Mouse (Mus musculus) left cerebral cortex, adult 11 months (tissue): ENCODE measurements around the gene Fbxo6.

Experiments
- DNase-seq: peaks from one replicate; pipeline ENCODE4 v3.0.0; 2022; ENCODE audit warnings: low spot score

Fbxo6 gene

DNA sequence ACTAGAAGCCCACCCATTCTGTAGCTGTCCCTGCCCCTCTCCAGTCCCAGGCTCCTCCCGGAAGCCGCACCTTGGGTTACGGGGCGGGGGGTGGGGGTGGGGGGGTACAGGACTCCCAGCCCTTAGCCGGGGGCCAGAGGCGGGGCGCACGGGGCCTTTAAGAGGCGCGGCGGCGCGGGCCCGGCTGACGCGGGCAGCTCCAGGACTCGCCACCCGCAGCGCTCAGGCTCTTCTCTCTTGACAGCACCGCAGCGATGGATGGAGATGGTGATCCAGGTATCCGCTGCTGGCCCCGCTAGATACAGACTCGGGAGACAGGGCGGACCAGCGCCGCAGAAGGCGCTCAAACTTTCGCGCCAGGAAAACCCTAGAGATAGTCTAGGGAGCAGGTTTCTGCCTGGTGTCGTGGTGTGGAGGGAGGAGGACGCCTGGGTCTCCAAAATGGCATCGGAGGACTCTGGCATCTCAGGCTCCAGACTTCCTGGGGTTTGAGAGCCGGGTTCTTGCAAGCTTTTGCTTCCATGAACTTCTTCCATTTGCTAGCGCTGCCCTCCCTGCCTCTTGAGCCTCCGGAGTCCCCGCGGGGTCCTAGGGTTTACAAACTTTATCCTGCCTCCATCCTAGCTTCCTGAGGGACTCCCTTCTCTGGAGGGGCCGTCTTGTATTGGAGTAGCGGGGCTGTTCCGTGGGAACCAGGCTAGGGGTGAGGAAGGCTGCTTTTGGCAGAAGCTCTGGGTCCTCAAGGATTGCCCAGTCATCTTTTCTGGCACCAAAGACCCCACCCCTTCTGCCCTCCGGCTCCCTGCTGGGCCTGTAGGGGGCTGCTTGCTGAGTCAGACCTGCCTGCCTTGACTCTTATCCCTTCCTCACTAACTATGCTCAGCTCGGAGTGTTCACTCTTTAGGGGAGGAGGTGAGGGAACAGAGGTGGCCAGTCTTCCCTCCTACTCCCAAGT is 8.8 kb upstream of the Fbxo6 start, which contains the start of the genes Fbxo44 and Fbxo2:
Gene Fbxo44 (minus strand): TSS at position 47 of the 955 bp plus-strand sequence.
Gene Fbxo2 (plus strand): TSS at position 186 of the 955 bp plus-strand sequence.
- DNase-seq, result no peak

DNA sequence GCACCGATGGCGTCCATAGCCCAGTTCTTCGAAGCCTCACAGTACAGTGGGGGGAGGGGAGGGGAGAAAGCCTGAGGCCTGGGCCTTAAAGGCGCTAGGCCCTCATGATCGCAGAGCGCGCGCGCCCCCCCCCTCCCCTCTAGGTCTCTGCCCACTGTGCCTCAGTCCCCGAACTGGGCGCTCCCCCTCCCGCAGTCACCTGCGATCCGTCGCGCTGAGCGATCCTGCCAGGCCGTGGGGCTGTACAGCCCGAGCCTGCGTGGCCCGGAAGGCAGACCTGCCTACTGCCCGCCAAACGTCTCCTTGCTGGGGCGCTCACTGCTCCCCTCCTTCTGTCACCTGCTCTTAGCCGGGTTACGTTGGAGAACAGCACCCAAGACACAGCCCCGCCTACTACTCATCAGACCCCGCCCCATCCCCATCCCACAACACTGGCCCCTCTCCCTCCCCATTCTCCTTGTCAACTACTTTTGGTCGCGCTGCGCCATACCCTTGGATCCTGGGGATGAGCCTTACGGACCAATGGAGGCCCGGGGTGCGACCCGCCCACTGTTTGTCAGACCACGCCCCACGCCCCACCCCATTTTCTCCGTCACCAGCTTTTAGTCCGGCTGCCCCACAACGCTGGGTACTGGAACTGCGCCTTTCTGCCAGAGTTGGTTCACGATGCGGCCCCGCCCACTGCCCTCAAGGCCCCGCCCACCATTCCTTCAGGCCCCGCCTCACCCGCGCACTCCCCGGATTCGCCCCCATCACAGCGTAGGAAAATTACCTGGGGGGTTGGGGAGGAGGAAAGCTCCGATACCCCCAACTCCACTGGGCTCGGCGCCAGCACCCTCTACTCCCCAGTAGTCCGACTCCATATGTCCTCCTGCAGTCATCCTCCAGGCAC is 7.8 kb upstream of the Fbxo6 start:
- peak; percentile 98 for DNase-seq

DNA sequence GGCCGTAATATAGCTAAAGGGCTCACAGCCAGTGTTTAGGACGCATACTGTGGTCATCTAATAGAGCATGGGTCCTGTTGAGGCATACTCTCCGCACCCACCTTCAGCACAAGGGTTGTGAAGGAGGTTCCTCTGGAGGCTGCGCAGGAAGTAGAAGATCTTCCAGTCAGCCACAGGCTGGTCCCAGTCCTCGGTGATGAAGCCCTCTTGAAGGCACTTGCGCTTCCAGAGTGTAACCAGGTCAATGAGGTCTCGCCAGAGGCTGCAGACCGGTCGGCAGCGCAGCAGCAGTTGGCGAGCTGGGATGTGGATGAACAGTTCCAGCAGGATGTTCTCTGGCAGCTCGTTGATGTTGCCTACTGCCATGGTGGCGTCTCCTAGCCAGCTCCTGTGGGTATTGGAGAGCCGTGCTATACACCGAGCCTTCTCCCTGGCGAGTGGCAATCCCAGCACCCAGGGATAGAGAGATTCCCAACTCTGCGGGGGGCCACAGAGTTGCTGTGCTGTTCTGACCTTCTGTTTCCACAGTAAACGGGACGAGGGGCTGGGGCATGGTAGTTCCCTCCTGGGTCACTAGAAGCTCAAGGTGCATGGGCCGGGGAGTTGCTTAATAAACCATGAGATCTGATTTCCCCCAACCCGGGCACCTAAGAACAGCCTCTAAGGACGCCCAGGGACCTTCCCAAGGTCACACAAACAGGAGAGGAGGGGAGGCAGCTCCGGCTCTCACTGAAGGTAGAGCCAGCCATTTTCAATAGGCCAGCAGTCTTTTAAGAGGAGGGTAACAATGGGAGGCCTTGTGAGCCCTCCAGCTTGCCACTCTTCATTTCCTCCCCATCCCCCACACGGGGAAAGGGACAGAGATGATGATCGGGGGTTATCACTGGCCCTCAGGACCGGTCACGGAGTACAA is 6.8 kb upstream of the Fbxo6 start:
- no peak for DNase-seq

DNA sequence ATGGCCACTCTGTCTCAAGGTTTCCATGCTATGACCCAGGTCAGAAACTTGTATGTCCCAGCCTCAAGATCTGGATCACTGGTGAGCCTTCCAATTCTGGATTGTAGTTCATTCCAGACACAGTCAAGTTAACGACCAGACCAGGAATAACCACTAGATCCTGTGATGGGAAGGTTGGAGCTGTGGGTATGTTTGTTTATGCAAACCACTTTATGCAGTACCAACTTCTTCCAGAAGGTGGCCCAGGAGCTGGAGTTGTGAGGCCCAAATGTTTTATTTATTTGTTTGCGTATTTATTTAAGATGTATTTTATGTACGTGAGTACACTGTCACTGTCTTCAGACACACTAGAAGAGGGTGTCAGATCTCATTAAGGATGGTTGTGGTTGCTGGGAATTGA is 3.0 kb upstream of the Fbxo6 start:
- no peak for DNase-seq

DNA sequence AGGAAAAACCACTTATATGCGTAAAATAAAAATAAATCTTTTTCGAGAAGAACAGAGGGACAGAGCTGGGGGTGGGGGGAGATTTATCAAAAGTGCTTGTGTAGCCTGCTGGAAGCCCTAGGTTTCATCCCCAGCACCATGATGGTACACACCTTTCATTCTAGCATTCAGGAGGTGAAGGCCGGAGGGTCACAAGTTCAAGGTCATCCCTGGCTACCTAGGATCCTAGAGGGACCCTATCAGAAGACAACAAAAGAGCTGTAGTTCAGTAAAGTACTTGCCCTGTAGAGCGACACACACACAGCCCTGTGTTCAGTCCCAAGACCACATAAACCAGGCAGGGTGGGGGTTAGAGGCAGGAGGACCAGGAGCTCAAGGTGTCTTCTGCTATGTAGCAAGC is 2.1 kb upstream of the Fbxo6 start:
- DNase-seq, result no peak

DNA sequence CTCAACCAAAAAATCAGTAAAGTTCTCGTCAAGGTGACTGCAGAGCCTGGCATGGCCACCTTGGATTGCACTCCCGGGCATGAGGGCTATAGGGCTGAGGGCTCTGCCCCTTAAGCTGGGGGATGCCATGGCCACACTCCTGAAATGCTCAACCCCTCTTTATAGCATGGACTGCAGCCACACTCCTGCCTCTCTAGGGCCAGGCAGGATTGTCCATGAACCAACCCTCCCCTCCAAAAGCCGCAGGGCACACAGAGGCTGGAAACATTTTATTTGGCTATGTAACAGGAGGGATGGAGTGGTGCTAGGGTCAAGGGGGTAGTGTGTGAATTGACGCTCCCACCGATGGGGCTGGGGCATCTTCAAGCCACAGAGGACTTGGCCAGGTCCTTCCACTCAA is 607 bp upstream of the Fbxo6 start:
- DNase-seq, result no peak

DNA sequence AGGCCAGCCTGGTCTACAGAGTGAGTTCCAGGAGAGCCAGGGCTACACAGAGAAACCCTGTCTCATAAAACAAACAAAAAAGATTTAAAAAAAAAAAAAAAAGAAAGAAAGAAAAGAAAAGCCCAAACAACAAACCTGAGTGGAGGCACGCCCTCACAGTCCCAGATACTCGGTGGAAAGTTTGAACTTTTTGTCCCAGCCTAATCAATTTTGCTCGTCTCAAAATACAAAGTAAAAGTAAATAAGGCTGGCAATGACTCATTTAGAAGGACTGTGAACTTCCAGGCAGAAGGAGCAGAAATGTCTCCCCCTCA is 1.0 kb downstream of the Fbxo6 start:
- no peak for DNase-seq

DNA sequence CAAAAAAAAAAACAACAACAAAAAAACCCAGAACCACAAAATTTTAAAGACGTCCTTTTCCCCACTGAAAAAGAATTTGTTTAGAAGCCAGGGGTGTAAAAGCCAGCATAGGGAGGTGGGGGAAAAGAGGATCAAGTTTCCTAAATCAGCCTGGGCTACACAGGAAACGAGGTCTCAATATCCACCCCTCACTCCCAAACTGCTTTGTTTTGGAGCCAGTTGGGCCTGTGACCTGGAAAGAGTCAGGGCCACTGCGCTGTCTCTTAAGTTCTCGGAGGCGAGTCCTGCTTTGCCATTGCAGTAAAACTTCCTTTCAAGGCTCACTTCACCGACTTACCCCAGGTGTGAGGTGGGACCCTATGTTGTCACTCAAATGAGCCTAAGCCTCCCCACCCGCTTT is 1.7 kb downstream of the Fbxo6 start:
- no peak for DNase-seq

DNA sequence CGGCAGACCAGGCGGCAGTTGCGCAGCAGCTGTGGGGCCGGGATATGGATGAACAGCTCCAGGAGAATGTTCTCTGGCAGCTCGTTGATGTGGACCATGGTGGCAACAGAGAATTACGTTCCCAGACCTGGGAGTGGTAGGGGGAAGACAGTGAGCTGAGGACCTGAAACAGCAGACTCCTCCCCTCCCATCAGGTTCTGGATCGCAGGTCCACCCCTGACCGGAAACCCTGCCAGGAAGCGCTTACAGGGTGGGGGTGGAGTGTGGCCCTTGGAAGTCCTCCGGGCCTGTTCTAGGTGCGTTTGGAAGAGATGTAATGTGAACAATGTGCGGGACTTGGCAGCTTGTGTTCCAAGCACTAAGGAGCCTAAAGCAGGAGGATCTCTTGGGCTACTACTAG is 2.4 kb downstream of the Fbxo6 start:
- no peak for DNase-seq

DNA sequence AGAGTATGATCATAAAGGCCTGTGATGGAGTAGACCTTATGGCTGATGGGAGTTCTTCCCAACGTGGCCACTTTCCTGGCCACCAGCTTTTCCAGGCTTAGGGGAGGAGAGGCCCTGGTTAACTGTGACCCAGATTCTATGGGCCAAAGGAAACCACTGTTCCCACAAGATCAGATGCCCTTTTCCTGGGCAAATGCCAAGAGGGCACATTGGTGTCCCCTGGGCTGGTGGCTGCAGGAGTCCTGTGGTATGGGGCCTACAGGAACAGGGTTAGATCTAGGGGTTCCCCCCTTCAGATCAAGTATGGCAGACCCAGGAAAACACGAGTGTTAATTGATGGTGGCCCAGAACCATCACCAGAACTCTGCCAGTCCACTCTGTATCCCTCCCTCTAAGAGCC is 4.2 kb downstream of the Fbxo6 start:
- no peak for DNase-seq

DNA sequence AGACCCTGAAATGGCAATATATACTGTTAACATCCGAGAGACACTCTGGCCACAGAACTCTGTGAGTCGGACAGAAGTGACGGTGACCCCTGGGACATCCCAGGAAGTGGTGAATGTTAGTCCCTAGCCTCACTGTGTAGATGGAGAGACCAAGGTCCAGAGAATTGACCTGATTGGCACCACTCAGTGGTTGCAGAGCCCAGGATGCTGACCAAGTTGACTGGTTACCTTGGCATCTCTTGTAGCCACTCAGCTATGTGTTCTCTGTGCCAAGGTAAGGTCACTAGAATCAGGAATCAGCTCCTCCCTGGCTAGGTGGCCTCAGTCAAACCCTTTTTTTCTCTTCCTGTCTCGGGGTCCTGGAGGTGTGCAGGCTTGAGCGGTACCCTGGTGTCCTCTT is 8.2 kb downstream of the Fbxo6 start:
- no peak for DNase-seq

DNA sequence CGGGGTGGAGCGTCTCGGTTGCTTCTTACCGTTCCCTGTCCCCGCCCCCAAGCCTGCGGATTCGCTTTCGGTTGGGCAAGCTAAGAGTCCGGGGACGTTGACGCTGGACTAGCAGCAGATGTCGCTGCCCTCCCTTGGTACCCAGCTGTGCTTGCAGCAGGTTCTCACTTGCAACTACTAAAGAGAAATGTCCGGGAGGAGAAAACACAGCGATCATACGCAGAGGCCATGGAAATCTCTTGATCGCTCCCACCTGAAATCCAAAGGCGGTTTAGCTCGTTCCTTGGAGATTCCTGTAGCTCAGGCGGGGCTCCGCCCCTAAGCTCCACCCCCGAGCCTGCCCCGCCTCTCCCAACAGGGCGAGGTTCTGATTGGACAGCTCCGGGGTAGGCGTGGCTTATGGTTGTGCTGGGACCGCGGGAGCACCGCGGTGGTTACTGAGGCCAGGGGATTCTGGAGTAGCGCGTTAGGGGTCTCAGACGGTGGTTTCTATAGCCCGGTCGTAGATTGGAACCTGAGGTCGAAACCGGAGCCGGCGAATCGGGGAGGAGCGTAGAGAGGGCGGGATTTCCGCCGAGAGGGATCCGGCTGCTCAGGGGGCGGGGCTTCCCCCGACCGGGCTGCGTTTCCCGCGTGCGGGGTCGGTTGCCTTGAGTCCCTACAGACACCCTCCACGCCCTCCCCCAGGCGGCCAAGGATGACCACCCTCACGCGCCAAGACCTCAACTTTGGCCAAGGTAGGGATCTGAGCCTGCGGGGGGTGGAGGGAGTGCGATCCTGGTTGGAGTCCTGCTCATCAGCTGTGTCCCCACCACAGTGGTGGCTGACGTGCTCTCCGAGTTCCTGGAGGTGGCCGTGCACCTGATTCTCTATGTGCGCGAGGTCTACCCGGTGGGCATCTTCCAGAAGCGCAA is 11.6 kb downstream of the Fbxo6 start:
- peak; percentile 90 for DNase-seq

DNA sequence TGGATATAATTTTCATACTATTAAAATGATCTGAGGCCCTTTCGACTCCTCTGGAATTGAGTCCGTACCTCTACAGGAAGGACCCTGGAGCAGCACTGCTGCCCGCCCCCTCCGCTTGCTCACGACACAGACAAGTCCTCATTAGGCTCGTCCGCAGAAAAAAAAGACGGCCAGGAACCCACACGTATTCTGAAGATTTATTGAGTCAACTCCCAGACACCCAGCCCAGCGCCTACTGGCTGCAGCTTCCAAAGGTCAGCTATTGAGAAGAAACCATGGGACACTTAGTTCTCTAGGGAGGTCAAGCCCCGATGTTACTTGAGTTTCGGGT is 12.2 kb downstream of the Fbxo6 start:
- DNase-seq, result no peak

DNA sequence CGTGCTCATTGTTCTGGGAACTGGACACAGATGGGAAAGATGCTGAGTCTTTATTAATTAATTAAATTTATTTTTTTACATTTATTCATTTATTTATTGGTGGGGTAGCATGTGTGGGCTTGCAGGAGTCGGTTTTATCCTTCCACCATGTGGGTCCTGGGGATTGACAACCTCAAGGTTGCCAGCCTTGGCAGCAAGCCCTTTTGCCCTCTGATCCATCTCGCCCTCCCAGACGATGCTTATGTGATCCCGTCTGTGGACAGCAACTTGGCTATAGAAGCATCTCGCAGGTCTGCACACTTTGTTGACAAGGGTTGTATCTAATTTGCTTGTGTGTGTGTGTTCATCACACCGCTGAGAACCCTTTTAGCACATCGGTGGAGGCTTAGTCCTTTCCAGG is 14.4 kb downstream of the Fbxo6 start:
- no peak for DNase-seq

DNA sequence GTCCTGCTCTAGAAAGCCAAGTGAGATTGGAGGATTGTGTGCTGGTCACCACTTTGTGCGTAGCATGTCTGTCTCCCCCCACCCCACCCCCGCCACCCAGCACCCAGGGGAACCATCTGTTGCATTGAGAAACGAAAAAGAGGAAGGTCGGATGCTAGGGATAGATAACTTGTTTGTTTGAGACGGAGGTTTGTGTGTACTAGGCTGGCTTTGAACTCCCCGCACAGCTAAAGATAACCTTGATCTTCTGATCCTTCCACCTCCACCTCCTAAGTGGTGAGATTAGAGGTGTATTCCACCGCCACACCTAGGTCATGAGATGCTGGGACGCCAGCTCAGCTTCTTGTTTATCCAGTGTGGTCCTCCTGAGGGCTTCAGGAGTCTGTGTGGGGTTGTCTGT is 17.0 kb downstream of the Fbxo6 start:
- no peak for DNase-seq

DNA sequence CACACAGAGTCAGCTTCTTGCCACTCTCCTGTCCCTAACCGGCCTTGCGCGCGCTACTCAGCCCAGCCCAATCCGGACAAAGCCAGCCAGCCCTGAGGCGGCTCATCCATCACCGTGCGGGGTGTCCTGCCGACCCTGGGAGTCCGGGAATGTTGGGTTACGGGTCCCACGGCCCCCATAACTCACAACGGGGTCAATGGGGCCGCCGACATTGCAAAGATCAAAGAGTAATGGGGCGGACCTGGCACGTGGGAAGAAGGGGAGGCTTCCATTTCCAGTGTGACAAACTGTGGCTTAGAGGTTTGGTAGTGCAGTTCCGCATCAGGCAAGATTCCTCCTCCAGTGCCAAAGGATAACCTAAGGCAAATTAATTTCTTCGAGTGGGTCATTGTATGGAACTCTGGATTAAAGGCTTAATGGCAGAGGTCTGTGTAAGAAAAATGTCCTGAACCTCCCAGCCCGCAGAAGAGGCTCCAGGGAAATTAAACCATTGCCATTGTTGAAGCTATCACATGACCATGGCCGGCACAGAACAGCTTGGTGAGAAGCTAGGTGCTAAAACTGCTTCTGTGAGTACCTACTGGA is 20.4 kb downstream of the Fbxo6 start:
- DNase-seq, result no peak

DNA sequence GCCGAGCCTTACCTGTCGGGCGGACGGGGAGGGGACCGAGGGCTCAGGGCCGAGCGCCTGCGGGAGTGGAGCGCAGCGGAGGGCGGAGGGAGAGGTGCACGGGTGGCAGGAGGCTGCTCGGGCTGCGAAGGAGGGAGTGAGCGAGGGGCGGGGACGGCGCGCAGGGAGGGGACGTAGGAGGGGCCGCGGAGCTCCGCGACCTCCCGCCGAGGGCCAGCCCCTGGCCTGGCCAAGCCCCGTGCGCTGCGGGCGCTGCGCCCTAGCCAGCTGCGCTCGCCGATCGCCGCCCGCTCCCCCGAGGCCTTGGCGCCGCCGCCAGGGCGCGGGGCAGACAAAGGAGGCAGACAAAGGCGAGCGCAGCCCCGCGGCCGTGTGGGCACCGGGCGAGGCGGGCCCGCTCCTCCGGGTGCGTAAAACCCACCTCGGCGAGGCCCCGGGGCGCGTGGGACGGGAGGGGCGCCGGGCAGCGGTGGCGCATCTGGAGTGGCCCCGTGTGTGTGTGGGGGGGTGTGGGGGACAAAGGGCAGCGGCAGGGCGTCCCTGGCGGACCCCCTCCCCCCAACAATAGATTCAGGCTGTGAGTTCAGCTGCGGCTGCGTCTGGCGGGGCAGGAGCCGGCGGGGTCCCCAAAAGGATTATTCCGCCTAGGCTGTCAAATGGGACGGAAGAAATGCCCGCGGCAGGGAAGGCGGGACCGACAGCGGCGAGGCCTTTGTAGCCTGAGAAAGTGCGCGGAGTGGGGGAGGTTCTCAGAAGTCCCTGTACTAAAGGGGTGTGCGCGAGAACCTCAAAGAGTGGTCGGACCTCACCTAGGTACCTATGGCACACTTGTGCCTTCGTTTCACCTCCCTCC is 21.2 kb downstream of the Fbxo6 start, which contains the start of gene Draxin:
Gene Draxin (minus strand): TSS at position 138 of the 853 bp plus-strand sequence.
- no peak for DNase-seq

DNA sequence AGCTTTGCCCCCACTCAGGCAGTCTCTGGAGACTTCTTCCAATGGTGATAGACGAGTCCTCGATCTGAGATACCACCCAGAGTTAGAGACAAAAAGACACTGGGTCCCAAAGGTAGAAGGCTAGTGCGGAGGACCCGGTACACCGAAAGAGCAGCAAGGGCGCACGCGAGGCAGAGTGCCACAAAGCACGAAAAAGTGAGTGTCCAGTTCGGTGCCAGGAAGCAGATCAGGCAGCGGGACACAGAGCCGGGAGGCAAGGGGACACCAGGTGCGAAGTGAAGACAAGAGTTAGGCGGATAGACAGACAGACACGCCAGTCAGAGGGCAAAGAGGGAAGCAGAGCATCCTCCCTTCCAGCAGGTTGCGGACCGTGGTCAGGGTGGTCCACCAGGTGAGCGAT is 21.8 kb downstream of the Fbxo6 start, which contains the start of gene Mad2l2:
Gene Mad2l2 (plus strand): TSS at position 252 of the 400 bp plus-strand sequence.
- no peak for DNase-seq

DNA sequence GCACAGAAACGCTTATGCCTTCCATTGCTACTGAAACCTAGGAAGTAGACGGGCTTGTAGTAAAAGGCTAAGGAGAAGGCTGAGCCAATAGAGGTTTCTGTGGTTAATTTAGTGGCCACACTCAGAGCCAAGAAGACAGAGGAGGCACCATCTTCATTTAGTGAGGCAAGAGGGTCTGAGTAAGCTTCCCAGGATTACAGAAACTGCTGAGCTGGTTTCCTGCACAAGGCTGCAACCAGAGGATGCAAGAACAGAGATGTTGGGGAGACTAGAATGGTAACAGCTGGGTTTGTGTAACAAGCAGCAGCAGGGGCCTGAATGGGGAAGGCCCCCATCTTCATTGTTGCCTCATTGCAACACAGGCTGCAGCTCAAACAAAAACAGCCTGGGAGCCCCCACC is 23.3 kb downstream of the Fbxo6 start:
- DNase-seq, result no peak
